Mouse (Mus musculus) frontal cortex, adult 2 months (tissue): Measurements from ENCODE around the gene Rnf26. TPM values are rescaled to one million over a fixed set of nuclear protein-coding genes. Genes with fewer than 3 reads are reported as not detected.

Experiments used
- DNase-seq, 2 experiments: peaks; one replicate each; pipeline ENCODE4 v3.0.0; 2022; ENCODE audit warnings: low spot score in 1 of 2; ENCODE audit errors: extremely low spot score in 1 of 2
- polyA plus RNA-seq: library from polyadenylated mRNA; depleted of rRNA; stranded (reverse); fragments of >200 nt; gene quantifications from 2 replicates; pipeline ENCODE4 v1.2.3, GENCODE M21; 2012; rRNA removed

The Rnf26 gene
- polyA plus RNA-seq = 26.9 and 29.0 TPM in 2 replicates

DNA sequence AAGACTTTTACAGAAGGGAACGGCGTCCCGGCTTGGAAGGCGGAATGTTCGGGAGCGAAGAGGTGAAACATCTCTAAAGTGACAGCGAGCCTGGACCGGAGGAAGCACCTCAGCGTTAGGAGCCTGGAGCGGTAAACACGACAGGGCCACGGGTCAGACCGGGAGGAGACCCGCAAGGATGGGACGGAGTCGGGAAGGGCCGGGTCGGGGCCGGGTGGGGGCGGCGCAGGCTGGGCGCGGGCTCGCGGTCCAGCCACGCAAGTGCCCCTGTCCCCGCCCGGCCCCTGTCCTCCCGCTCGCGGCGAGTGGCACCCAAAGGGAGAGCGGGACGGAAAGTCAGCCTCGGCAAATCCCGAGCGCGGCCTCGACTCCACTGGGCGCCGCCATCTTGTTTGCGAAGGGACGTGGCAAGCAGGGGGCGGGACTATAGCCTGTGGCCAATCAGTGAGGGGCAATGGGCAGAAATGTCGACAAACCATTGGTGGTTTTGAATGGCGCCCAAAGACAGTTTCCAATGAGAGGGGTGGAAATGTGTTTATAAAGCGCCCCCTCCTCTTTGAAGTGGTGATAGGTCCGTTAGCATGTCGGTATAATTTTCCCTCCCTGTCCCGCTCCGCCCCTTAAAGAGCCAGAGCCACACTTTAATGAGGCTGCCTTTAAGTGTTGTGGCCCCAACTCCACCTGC is at the start of gene Rnf26, which contains the start of gene Gm49380:
TSS of gene Rnf26 (minus strand) at position 413 of the 685 bp plus-strand sequence.
TSS of gene Gm49380 (minus strand) at position 396 of the 685 bp plus-strand sequence.
- peak; percentile 96 to 98 for DNase-seq

DNA sequence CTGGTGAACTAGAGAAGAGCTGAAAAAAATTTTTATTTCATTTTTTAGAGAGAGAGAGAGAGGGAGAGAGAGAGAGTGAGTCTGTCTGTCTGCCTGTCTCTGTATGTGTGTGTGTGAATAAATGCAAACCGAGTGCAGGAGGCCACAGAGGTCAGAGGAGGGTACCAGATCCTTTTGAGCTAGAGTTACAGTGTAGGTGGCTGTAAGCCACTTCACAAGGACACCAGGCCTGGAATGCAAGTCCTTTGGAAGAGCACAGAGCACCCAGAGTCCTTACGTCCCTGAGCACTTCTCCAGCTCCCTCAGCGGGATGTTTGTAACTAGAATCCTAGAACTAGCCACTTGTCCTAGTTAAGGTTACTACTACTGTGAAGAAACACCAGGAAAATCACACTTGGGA is 46.6 kb upstream of the Rnf26 start:
- DNase-seq = no peak

DNA sequence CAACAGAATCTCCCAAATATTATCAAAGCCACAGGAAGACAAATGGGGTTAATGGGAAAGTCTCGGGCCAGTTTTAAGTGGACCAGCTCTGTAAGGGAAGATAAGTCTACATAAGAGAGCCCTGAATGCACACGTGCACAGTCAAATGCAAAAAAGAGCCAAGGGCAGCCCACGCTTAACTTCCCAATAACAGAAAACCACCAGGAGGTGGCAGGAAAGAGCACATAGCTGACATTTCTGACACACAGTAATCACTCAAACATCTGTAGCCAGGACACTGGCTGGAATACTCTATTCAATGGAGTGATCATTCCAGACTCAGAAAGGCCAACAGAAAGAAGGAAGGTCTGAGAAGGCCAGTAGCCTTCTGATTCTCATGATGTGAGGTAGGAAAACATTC is 34.0 kb upstream of the Rnf26 start:
- DNase-seq = no peak

DNA sequence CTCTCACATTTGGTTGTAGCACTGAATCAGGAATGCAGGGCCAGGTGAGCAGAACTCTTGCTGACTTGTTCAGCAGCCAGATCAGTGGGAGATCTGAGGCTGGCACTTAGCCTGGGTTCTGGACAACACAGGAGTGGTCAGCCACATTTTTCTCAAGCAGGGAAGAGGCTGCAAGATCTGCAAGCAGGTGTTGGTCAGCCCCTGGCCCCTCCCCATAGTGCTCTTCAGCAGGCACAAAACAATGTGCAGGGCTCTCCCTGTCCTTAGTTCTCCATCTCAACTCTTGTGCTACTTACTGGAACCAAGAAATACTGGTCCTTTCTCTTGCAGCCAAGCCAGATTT is 31.4 kb upstream of the Rnf26 start:
- DNase-seq = no peak

DNA sequence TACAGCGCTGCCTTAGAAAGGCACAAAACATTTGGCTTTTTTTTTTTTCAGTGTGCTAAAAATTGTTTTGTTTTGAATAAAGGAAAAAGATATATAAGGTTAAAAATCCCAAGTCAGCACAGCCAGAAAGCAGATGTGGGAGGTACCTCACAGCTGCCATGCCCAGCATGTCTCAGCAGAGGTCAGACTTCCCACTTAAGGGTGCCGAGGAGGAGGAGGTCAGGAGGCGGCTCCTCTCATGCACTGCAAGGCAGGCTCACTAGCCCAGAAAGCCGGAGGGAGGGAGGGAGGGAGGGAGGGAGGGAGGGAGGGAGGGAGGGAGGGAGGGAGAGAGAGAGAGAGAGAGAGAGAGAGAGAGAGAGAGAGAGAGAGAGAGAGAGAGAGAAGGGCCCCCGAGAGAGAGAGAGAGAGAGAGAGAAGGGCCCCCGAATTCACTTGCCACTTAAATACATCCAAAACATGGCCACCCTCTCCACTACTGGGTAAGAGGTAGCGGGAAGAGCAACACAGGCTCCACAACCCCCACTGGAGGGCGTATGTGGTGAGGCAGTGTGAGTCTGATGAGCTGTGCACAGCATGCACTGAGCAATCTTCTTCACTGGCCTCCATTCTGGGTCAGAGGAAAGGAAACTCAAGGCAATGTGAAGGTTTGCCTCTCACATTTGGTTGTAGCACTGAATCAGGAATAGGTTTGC is 30.9 kb upstream of the Rnf26 start:
- peak in 1 of 2 experiments; percentile 43 for DNase-seq

DNA sequence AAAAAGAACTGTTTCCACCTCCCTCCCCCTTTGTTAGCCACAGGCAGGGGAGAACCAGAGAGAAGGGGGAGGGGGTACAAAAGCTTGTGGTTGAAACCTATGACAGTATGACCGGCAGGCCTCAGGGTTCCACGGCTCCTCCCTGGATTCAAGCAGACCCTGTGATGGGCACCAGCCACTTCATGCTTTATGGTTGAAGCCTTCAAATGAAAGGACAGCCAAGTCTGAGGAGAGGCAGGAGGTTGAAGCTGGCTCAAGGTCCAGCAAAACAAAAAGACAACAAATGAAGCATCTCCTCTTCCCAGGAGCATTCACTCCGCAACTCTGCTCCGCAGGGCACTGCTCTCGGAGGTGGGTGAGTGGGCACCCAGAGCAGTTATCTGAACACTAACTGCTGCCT is 30.1 kb upstream of the Rnf26 start:
- DNase-seq = no peak

DNA sequence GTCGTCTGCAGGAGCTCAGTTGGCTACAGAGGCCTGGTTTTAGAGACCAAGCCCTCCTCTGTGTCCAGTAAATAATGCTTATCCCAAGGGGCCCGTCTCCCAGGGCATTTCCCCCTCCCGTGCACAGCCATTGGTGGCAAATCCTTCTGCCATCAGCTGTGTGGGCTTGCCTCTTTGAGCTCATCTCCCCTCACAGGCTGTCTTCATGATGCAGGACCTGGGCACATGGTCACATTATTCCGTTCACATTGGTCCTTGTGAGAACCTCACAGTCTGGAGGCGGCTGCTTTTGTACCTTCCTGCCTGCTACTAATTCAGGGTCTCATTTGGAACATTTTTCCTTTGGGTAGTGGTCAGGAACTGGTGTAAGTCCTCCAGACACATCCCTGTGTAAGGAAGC is 28.6 kb upstream of the Rnf26 start:
- no peak for DNase-seq

DNA sequence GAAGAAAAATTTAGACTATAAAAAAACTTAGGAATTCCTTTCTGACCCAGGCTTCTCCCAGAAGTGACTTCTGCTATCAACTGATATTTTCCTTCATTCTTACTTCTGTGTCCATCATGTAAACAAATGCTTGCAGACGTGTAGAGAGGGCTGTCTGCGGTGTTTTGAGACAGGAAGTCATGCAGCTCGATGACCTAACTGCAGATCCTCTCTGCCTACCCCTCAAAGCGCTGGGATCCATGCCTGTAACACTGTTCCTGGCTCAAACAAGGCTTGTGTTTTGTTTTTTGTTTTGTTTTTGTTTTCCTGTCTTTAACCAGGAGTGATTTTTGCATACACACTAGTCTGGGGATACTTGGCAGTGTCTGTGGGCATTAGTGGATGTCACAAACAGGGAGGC is 24.5 kb upstream of the Rnf26 start:
- DNase-seq = no peak

DNA sequence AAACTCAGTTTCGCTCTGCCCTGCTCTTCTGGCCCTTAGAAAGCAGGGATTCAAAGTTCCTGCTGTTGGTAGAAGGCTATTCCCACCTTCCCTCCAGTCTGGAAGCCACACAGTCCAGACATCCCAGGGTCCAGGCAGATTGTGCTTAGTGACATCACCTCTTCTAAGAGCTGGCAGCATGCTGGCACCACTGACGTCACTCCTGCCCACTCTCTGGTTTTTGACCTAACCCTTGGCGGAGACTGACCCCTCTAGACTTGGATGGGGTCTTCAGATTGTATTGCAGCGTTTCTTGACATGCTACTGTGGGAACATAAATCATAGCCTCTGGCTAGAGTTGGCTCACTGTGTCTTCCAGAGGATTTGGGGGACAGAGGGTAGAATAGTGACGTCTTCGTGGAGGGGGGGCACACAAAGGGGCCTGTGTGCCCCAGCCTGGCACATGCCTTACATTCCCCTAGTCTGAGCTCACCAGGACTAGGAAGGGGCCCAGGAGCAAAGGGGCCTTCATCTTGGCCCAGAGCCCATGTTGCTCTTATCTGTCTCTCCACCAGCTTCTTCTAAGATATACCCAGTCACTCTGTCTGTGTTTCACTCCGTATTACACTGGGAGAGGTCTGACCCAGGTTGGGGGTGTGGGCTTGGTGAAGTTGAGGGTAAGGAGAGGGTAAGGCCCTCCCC is 22.6 kb upstream of the Rnf26 start:
- no peak for DNase-seq

DNA sequence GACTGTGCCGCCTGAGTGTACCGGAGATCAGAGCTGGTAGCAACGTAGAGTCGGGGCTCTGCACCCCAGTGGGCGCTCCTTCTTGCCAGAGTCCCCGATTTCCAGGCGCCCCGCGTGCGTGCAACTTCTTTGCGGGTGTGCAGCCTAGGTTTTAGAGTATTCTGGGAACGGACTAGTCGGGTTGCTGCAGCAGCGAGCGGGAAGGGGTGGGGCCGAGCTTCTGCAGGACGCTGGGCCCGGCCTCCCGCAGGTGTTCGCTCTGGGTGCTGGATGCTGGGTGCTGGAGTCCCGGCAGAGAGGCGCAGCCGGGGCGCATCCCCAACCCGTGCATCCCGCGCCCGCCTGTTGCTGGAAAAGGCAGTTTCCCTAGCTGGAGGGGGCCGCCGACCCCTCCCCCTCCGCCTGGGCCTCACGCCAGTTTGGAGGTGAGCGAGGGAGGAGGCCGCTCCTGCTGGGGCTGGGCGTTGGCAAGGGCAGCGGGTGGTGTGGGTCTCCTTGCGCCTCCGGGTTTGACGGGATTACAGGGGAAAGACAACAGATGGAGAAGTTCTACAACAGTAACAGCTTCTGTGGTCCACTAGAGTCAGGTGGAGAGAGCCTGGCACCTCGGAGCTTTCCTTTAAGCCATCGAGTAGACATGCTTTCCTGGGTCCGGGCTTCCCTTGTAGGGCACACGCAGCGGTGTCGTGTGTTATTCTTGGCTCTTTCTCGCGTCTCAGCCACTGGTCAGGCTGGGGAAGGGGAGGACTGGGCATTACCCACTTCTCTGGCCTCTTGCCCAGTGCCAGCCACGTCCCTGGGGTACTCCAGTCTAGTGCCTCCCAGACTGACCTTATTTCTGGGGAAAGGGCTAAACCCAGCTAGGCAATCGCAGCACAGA is 21.8 kb upstream of the Rnf26 start:
- DNase-seq = no peak

DNA sequence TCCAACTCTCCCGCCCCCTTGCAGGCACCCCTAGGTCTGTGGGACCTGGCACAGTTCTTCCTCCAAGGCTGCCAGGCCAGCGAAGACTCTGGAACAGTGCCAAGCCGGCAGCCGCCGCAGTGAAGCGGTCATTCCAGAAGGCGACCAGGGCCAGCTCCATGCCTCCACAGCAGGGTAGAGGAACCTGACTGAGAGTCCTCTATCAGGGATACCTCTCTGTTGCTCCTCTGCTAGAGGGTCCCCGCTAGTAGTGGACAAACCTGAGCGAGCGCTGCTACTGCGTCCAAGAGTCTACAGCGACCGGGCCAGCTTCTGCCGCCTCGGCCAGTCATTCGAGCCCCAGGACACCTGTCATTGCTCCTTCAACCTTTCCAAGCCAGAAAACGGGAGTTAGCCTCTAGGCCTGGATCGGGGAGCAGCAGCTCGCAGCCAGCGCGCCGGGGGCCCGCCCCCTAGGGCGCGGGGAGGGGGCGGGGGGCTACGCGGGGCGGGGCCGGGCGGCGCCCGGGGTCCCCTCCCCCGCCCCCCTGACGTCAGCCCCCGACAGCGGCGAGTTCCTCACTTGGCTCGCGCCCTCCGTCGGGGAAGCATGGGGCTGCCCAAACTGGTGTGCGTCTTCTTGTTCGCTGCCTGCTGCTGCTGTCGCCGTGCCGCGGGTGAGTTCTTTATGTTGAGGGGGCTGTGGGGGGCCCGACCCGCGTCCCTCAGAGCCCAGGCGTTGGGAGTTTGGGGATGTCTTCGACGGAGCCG is 21.0 kb upstream of the Rnf26 start, which contains the start of gene Mcam:
TSS of gene Mcam (plus strand) at position 369 of the 750 bp plus-strand sequence.
- no peak for DNase-seq

DNA sequence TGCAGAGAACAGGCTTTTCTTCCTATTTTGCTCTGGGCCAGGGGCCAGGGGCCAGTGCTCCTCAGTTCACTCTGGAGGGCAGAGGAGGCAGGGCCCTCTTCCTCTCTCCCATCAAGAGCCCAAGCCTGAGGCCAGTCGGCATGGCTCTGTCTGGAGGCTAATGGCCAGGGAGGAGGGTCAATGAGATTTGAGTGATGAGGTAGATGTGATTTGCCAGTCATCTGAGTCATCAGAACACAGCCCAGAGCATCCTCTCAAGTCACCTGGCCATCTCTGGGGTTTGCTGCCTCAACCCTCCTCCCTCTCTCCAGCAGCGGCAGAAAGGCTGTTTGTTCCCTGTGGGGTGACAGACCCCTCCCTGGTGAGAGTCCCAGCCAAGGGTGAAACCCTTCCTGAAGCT is 20.0 kb upstream of the Rnf26 start:
- no peak for DNase-seq

DNA sequence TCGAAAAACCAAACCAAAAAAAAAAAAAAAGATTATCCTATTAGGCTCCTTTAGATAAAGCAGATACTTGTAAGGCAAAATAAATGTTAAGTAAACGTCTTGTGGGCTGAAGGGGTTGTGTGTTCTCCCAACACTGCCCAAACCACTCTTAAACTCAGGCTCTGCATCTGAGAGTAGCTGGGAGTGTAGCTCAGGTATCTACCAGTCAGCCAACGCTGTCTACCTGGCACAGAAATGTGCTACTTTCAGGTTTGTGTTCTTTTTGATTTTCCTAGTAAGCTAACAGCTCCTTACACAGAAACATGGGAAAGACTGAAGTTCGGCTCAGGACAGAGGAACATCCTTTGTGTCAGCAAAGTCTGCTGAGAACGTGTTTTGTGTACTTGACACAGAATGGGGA is 18.9 kb upstream of the Rnf26 start:
- no peak for DNase-seq

DNA sequence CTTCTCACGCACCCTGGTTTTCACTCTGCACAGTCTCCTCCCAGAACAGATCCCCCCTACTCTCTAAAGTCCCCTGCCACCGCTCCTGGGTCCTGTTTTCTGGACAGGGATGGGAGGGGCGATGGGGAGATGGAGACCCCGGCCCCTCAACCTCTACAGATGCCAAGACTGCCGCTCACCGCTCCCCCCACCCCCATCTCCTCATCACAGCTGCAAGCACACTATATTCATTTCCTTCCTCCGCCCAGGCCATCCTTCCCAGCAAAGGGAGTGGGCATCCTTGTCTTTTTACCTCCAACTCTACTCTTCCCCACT is 17.9 kb upstream of the Rnf26 start:
- DNase-seq = no peak

DNA sequence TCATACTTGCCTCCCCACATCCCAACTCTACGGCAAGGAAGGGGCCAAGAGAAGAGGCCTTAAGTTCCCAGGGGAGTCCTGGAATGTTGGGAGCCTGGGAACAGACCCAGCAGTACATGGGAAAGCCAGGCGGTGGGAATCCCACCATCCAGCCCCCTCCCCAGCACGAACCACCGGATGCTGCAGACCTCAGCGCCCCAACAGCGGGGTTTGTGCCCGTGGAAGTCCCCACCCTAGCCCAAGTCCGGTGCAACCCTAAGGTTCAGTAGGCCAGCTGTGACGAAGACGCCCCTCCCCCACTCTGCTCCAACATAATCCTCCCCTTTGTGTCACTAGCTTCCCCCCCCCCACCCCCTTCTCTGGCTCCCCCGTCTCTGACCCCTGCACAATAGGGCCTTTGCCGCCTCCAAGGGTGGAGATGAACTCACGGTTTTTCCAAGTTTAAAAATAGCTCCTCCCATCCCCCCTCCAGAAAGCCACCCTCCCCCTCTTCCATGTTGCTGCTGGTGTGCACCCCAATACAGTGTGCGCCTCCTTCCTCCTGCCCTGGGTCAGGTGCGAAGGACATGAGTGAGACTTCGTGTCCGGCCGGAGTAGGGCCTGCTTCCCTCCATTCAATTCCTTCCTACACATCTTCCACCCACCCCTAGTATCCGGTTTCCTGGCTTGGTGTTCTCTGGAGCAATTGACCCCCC is 17.4 kb upstream of the Rnf26 start:
- DNase-seq = no peak

DNA sequence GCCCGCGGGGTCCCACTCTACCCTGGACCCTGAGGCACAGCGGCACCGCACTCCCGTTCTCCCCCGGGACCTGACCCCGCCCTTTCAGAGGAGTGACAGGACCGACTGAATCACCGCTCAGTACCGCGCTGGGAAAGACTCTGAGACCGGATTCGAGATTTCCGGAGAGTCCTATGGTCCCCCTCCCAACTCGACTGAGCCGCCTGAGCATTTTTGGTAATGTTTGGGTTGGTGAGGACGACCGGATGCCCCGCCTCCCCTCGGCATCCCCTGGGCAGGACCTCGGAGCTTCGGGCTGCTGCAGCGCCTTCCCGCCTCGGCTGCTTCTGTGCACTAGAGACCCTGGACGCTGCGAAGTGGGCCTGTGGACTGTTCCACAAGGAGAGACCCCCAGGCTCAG is 16.7 kb upstream of the Rnf26 start:
- DNase-seq = no peak

DNA sequence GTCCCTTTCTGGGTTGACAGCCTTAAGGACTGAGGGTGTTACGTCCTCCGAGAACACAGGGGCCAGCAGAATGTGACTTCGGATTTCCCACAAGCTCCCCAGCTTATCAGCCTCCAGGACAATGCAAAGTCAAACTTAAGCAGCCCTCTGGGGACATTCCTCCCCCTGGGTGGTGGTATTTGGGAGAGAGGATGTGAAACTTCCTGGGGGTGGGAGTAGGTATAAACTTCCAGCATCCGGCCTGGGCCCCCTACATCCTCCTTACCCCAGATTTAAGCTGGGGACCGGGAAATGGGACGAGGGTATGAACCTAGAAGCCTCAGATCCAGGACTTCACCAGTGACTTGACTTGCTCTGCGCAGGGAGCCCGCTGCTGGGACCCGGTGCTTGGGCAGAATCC is 16.3 kb upstream of the Rnf26 start:
- DNase-seq = no peak

DNA sequence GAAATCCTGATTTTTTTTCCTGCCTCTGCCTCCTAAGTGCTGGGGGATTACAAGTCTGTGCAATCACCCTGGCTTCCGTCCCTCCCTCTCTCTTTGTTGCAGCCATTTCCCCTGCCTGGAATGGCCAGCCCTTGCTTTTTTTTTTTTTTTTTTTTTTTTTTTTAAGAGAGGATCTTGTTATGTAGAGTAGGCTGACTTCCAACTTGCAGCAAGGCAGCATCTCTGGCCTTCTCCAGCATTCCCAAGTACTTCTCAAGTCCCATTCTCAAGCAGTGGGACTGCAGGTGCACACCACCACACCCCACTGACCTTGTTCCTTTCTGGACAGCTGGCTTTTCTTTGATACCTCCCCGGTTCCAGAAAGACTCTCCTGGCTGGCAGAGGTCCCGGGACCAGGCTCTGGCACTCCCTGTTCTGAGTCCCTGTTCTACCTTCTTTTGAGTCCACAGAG is 14.1 kb upstream of the Rnf26 start:
- DNase-seq = no peak

DNA sequence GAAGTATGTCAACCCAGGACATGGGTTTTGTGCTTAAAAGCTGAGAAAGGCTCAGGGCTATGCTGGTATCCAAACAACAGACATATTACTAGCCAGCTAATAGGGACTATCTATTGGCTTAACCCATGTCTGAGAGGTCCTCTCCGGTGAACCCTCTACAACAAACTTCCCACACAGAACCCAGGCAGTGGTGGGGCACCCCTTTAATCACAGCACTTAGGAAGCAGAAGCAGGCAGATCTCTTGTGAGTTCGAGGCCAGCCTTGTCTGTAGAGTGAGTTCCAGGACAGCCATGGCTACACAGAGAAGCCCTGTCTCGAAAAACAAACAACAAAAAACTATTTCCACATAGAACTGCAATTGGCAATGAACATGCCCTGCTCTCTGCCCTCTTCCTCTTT is 13.4 kb upstream of the Rnf26 start:
- no peak for DNase-seq
